Mouse (Mus musculus) yolk sac, embryonic 10.5 days (tissue): ENCODE data around the gene Olfr462.

ENCODE experiments used
- DNase-seq: peaks from one replicate; pipeline ENCODE4 v3.0.0-alpha.2; 2017; ENCODE audit warnings: low spot score

The Olfr462 gene

GRCm38 (mm10) chr11:87846968-87847600 lies 45.0 kb downstream of the Olfr462 start:
- DNase-seq: peak; percentile 10

GRCm38 (mm10) chr11:87841436-87841835 lies 50.6 kb downstream of the Olfr462 start:
- no peak for DNase-seq

GRCm38 (mm10) chr11:87840676-87841075 lies 51.4 kb downstream of the Olfr462 start:
- no peak for DNase-seq
